Mouse (Mus musculus) liver, embryonic 13.5 days (tissue): ENCODE results near the gene Shld2. TPM values are rescaled to one million over a fixed set of nuclear protein-coding genes. Genes with fewer than 3 reads are reported as not detected.

Experiments
- ATAC-seq: fragments of 200-750 bp; cut with Nextera tagmentation; 2 replicates; pipeline ENCODE4 v1.8.0; 2017; ENCODE audit warnings: low read depth, mild to moderate bottlenecking, moderate number of reproducible peaks, moderate library complexity
- DNase-seq: peaks from one replicate; pipeline ENCODE4 v3.0.0; 2022
- H3K27ac ChIP-seq: fragments of 300-500 bp; sonication (generic); 2 replicates; pipeline ENCODE4 v1.5.1; 2015; ENCODE audit warnings: moderate library complexity, mild to moderate bottlenecking, inconsistent platforms
- H3K27me3 ChIP-seq: fragments of 300-500 bp; sonication (generic); 2 replicates; pipeline ENCODE4 v1.6.1; 2015; ENCODE audit warnings: mild to moderate bottlenecking, inconsistent platforms
- H3K36me3 ChIP-seq: fragments of 300-500 bp; sonication (generic); 2 replicates; pipeline ENCODE4 v1.6.1; 2015; ENCODE audit warnings: mild to moderate bottlenecking, inconsistent platforms
- H3K4me1 ChIP-seq: fragments of 300-500 bp; sonication (generic); replicated peaks from 2 replicates; pipeline ENCODE4 v1.6.1; 2015; ENCODE audit warnings: inconsistent platforms
- H3K4me2 ChIP-seq: fragments of 300-500 bp; sonication (generic); 2 replicates; pipeline ENCODE4 v1.6.1; 2015; ENCODE audit warnings: inconsistent platforms, mild to moderate bottlenecking, moderate library complexity
- H3K4me3 ChIP-seq: fragments of 300-500 bp; sonication (generic); replicated peaks from 2 replicates; pipeline ENCODE4 v1.5.1; 2015; ENCODE audit warnings: mild to moderate bottlenecking, inconsistent platforms
- H3K9ac ChIP-seq: fragments of 300-500 bp; sonication (generic); 2 replicates; pipeline ENCODE4 v1.6.1; 2015; ENCODE audit warnings: mild to moderate bottlenecking, inconsistent platforms
- H3K9me3 ChIP-seq: fragments of 300-500 bp; sonication (generic); replicated peaks from 2 replicates; pipeline ENCODE4 v1.6.1; 2016; ENCODE audit warnings: inconsistent platforms
- whole genome bisulfite sequencing: fragments of 180-500 bp; shearing (Covaris S2); methylation state at CpG from one replicate; pipeline ENCODE4 v1.1.7; 2015; ENCODE audit not compliant: insufficient replicate concordance; 5-methylcytosine and 5-hydroxymethylcytosine counted together
- polyA plus RNA-seq: library from polyadenylated mRNA; unstranded; fragments of >200 nt; fragmentation: Nextera tagmentation; extraction: Ambion mirVana; gene quantifications from 2 replicates; pipeline ENCODE4 v1.2.1, GENCODE M21; 2015

Gene Shld2
- polyA plus RNA-seq, 1 experiment from 2014 or later = 7.2 TPM

GRCm38 (mm10) chr14:34302681-34303242 lies 7.5 kb downstream of the Shld2 start:
- no peaks in the 10 kb centered on the region for H3K27me3 ChIP-seq
- H3K27ac ChIP-seq = no peak overlapping the region
- no peaks in the 10 kb centered on the region for H3K36me3 ChIP-seq
- H3K4me2 ChIP-seq = no peak overlapping the region
- H3K9ac ChIP-seq = no peak overlapping the region
- no peak overlapping the region for H3K4me3 ChIP-seq
- peaks cover 19% of the 10 kb centered on the region; the same call in 1 of the 2 replicates for H3K4me1 ChIP-seq
- H3K9me3 ChIP-seq = no peaks in the 10 kb centered on the region
- no peak for ATAC-seq
- WGBS = 67% methylated on average over 5 of the region's 5 CpGs
- DNase-seq = no peak

- Histone ChIP-seq H3K9ac (no peak overlapping the region), H3K4me1 (peaks cover 26% of the 10 kb centered on the region), H3K4me3 (no peak overlapping the region), H3K9me3 (no peaks in the 10 kb centered on the region), H3K4me2 (no peak overlapping the region), H3K36me3 (no peaks in the 10 kb centered on the region), H3K27me3 (no peaks in the 10 kb centered on the region), H3K27ac (peak overlapping the region; percentile 40; the same call in 1 of the 2 replicates)
- DNase-seq = no peak
- ATAC-seq = no peak
- 54% methylated on average over 11 of the region's 11 CpGs for WGBS
Measured at GRCm38 (mm10) chr14:34298871-34299700, 11.2 kb downstream of the Shld2 start.

GRCm38 (mm10) chr14:34297634-34298033 lies 12.7 kb downstream of the Shld2 start:
- WGBS = 69% methylated on average over 2 of the region's 2 CpGs
- Histone ChIP-seq H3K9ac (no peak overlapping the region), H3K9me3 (no peaks in the 10 kb centered on the region), H3K4me2 (no peak overlapping the region), H3K36me3 (no peaks in the 10 kb centered on the region), H3K27me3 (no peaks in the 10 kb centered on the region), H3K27ac (peak overlapping the region; percentile 39; the same call in 1 of the 2 replicates), H3K4me3 (no peak overlapping the region), H3K4me1 (peaks cover 19% of the 10 kb centered on the region)
- ATAC-seq (no peak), DNase-seq (no peak)

GRCm38 (mm10) chr14:34297038-34297437 lies 13.3 kb downstream of the Shld2 start:
- Histone ChIP-seq H3K9ac (no peak overlapping the region), H3K9me3 (no peaks in the 10 kb centered on the region), H3K27ac (no peak overlapping the region), H3K4me2 (no peak overlapping the region), H3K4me1 (peaks cover 19% of the 10 kb centered on the region), H3K36me3 (no peaks in the 10 kb centered on the region), H3K4me3 (no peak overlapping the region), H3K27me3 (no peaks in the 10 kb centered on the region)
- WGBS = 44% methylated on average over 4 of the region's 4 CpGs
- ATAC-seq (no peak), DNase-seq (no peak)

GRCm38 (mm10) chr14:34296350-34296749 lies 13.9 kb downstream of the Shld2 start:
- H3K36me3 ChIP-seq = no peaks in the 10 kb centered on the region
- no peak overlapping the region for H3K4me2 ChIP-seq
- no peak overlapping the region for H3K27ac ChIP-seq
- WGBS = 54% methylated on average over 7 of the region's 7 CpGs
- peaks cover 19% of the 10 kb centered on the region for H3K4me1 ChIP-seq
- no peaks in the 10 kb centered on the region for H3K27me3 ChIP-seq
- no peak overlapping the region for H3K9ac ChIP-seq
- H3K4me3 ChIP-seq = no peak overlapping the region
- no peaks in the 10 kb centered on the region for H3K9me3 ChIP-seq
- ATAC-seq (no peak), DNase-seq (no peak)

- no peaks in the 10 kb centered on the region for H3K36me3 ChIP-seq
Measured at GRCm38 (mm10) chr14:34293641-34294040, 16.7 kb downstream of the Shld2 start.

GRCm38 (mm10) chr14:34290229-34290628 lies 20.1 kb downstream of the Shld2 start:
- no peak for ATAC-seq
- Histone ChIP-seq H3K9ac (no peak overlapping the region), H3K27ac (no peak overlapping the region), H3K36me3 (no peaks in the 10 kb centered on the region), H3K4me2 (no peak overlapping the region), H3K4me3 (no peak overlapping the region), H3K4me1 (no peaks in the 10 kb centered on the region; the same call in 1 of the 2 replicates), H3K27me3 (no peaks in the 10 kb centered on the region), H3K9me3 (no peaks in the 10 kb centered on the region)
- 48% methylated on average over 1 of the region's 1 CpGs for WGBS
- no peak for DNase-seq

More at GRCm38 (mm10) chr14:34293641-34294040, 16.7 kb downstream of the Shld2 start:
- ATAC-seq = no peak
- DNase-seq = no peak
- no peak overlapping the region for H3K9ac ChIP-seq
- no peak overlapping the region for H3K4me3 ChIP-seq
- 73% methylated on average over 3 of the region's 3 CpGs for WGBS
- peaks cover 15% of the 10 kb centered on the region for H3K4me1 ChIP-seq
- no peaks in the 10 kb centered on the region for H3K9me3 ChIP-seq
- H3K27me3 ChIP-seq = no peaks in the 10 kb centered on the region
- H3K27ac ChIP-seq = no peak overlapping the region
- no peak overlapping the region for H3K4me2 ChIP-seq

- H3K27ac ChIP-seq = no peak overlapping the region
- H3K4me1 ChIP-seq = no peaks in the 10 kb centered on the region; the same call in 1 of the 2 replicates
- H3K4me3 ChIP-seq = no peak overlapping the region
- H3K36me3 ChIP-seq = no peaks in the 10 kb centered on the region
- no peaks in the 10 kb centered on the region for H3K27me3 ChIP-seq
- DNase-seq = no peak
- no peaks in the 10 kb centered on the region for H3K9me3 ChIP-seq
- 73% methylated on average over 3 of the region's 3 CpGs for WGBS
- no peak overlapping the region for H3K4me2 ChIP-seq
- ATAC-seq = no peak
- H3K9ac ChIP-seq = no peak overlapping the region
Measured at GRCm38 (mm10) chr14:34289259-34290015, 20.9 kb downstream of the Shld2 start.

- H3K9me3 ChIP-seq = no peaks in the 10 kb centered on the region
- DNase-seq = no peak
- H3K27ac ChIP-seq = no peak overlapping the region
- H3K4me1 ChIP-seq = no peaks in the 10 kb centered on the region; the same call in 1 of the 2 replicates
- no peaks in the 10 kb centered on the region for H3K27me3 ChIP-seq
- H3K9ac ChIP-seq = no peak overlapping the region
- ATAC-seq = no peak
- no peaks in the 10 kb centered on the region for H3K36me3 ChIP-seq
- no peak overlapping the region for H3K4me2 ChIP-seq
- H3K4me3 ChIP-seq = no peak overlapping the region
- 34% methylated on average over 2 of the region's 2 CpGs for WGBS
Measured at GRCm38 (mm10) chr14:34288396-34288795, 21.9 kb downstream of the Shld2 start.

GRCm38 (mm10) chr14:34281736-34282269 lies 28.5 kb downstream of the Shld2 start:
- DNase-seq (no peak), ATAC-seq (no peak)
- Histone ChIP-seq H3K27me3 (no peaks in the 10 kb centered on the region), H3K27ac (no peak overlapping the region), H3K9me3 (no peaks in the 10 kb centered on the region), H3K36me3 (no peaks in the 10 kb centered on the region), H3K9ac (no peak overlapping the region), H3K4me1 (no peaks in the 10 kb centered on the region), H3K4me3 (no peak overlapping the region), H3K4me2 (no peak overlapping the region)
- WGBS = 72% methylated on average over 5 of the region's 5 CpGs

- DNase-seq (no peak), ATAC-seq (no peak)
- H3K27me3 ChIP-seq = no peaks in the 10 kb centered on the region
- H3K4me2 ChIP-seq = no peak overlapping the region
- no peaks in the 10 kb centered on the region for H3K36me3 ChIP-seq
- H3K4me1 ChIP-seq = no peaks in the 10 kb centered on the region
- H3K9me3 ChIP-seq = no peaks in the 10 kb centered on the region
- 34% methylated on average over 2 of the region's 2 CpGs for WGBS
- no peak overlapping the region for H3K4me3 ChIP-seq
- no peak overlapping the region for H3K9ac ChIP-seq
- no peak overlapping the region for H3K27ac ChIP-seq
Measured at GRCm38 (mm10) chr14:34280798-34281197, 29.5 kb downstream of the Shld2 start.
